Mouse (Mus musculus) neural tube, embryonic 14.5 days (tissue): ENCODE measurements around the gene Sdhaf1. TPM values are rescaled to one million over a fixed set of nuclear protein-coding genes. Genes with fewer than 3 reads are reported as not detected.

ENCODE experiments used
- ATAC-seq: fragments of 200-750 bp; cut with Nextera tagmentation; 2 replicates; pipeline ENCODE4 v1.8.0; 2017; ENCODE audit warnings: low read depth, mild to moderate bottlenecking, moderate TSS enrichment, moderate library complexity
- H3K27ac ChIP-seq: fragments of 300-500 bp; sonication (generic); 2 replicates; pipeline ENCODE4 v1.5.1; 2014; ENCODE audit warnings: low read depth, mild to moderate bottlenecking, control low read depth, low read length, moderate library complexity, mixed read lengths
- H3K27me3 ChIP-seq: fragments of 300-500 bp; sonication (generic); 2 replicates; pipeline ENCODE4 v1.6.1; 2014; ENCODE audit warnings: low read length; ENCODE audit not compliant: control insufficient read depth, insufficient read depth
- H3K36me3 ChIP-seq: fragments of 300-500 bp; sonication (generic); 2 replicates; pipeline ENCODE4 v1.6.1; 2014; ENCODE audit warnings: low read length, mixed read lengths; ENCODE audit not compliant: control insufficient read depth, insufficient read depth
- H3K4me1 ChIP-seq: fragments of 300-500 bp; sonication (generic); 2 replicates; pipeline ENCODE4 v1.6.1; 2014; ENCODE audit warnings: low read length; ENCODE audit not compliant: control insufficient read depth, insufficient read depth
- H3K4me2 ChIP-seq: fragments of 300-500 bp; sonication (generic); 2 replicates; pipeline ENCODE4 v1.6.1; 2014; ENCODE audit warnings: mild to moderate bottlenecking, low read depth, low read length, control low read depth
- H3K4me3 ChIP-seq: fragments of 300-500 bp; sonication (generic); 2 replicates; pipeline ENCODE4 v1.5.1; 2014; ENCODE audit warnings: low read depth, low read length, control low read depth, mixed read lengths
- H3K9ac ChIP-seq: fragments of 300-500 bp; sonication (generic); replicated peaks from 2 replicates; pipeline ENCODE4 v1.6.1; 2014; ENCODE audit warnings: low read depth, mild to moderate bottlenecking, control low read depth, low read length, mixed read lengths
- H3K9me3 ChIP-seq: fragments of 300-500 bp; sonication (generic); 2 replicates; pipeline ENCODE4 v1.6.1; 2016; ENCODE audit warnings: low read length; ENCODE audit not compliant: control insufficient read depth
- WGBS: fragments of 180-500 bp; shearing (Covaris S2); extraction: QIAGEN DNeasy Blood & Tissue Kit; methylation state at CpG from one replicate; pipeline ENCODE4 v1.1.7; 2014; 5-methylcytosine and 5-hydroxymethylcytosine counted together
- polyA plus RNA-seq: library from polyadenylated mRNA; unstranded; fragments of >200 nt; fragmentation: Nextera tagmentation; extraction: Ambion mirVana; gene quantifications from 2 replicates; pipeline ENCODE4 v1.2.1, GENCODE M21; 2014

Sdhaf1 gene
- polyA plus RNA-seq, 1 experiment from 2014 or later = 16.3 TPM

DNA sequence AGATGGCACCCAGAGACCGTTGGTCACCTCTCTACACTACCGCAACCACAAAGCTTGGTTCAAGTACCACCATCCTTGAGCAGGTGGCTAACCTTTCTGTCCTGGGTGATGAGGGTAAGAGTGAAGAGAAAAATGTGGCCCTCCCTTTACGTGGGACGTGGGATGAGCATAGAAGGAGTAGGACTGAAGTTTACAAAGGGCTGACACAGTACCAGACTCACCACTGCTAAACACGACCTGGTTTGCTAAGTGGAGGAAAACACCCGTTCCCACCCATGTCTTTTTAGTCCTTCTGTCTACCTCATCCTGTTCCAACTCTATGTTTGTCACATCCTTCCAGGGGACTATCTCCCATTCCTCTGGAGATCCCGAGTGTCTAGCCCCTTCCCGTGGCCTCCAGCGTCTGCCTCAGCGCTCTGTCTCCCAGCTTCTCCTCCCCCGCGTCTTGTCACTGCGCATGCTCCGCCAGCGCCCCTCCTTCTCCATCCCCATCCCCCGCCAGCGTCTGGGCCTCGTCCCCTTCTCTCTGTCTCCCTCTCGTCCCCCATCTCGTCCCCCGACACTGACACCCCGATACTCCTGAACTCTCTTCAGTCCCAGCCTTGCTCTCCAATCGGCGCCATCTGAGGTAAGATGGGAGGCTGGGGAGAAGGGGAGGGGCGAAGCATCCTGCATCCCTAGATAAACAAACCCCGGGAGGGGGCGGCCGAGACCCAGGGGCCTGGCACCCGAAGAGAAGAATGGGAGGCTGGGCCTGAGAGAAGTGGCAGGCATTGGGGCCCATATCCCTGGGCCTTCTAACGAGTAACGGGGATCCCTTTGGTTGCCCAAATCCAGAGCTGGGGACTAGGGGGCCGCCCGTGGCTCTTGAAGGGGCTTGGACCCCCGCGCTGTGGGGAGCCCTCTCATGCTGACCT is 32.2 kb downstream of the Sdhaf1 start, which contains the start of gene Clip3:
Gene Clip3, plus strand, starts transcription at position 514 of the 917 bp plus-strand sequence.
- ATAC-seq = peak; percentile 89
- 8% methylated on average over 35 of the region's 35 CpGs for WGBS

DNA sequence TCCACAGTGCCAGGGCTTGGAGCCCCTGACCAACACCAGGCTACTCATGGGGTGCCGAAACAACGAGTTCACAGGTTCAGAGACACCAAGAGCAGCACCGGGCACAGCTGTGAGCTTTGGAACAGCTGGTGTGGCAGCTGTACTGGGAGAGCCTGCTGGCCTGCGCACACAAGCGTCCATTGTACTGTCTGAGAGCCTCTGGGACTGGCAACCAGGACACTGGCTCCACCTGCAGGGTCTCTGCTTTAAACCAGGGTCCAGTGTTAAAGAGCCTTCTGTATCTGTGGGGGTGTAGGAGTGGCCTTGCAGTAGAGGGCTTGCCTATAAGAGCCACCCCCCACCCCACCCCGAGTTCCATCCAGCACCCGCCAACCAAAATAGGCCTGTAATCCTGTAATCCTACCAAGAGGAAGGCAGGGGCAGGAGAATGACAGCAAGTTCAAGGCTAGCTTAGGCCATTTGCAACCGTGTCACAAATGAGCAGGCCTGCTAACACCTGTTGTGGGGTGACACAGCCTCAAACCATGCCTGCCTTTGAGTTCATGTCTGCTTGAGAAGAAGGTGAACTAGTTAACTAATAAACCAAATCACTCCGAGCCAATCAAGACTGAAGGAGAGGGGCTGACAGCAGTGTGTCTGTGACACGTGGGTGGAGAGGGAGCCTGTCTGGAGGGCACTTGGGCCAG is 33.8 kb downstream of the Sdhaf1 start:
- Histone ChIP-seq H3K27me3 (no peaks in the 10 kb centered on the region), H3K4me2 (no peak overlapping the region), H3K36me3 (peaks cover 9% of the 10 kb centered on the region), H3K9me3 (no peaks in the 10 kb centered on the region), H3K4me3 (no peak overlapping the region), H3K27ac (no peak overlapping the region), H3K4me1 (peaks cover 19% of the 10 kb centered on the region), H3K9ac (no peak overlapping the region)
- peak; percentile 16; the same call in 1 of the 2 replicates for ATAC-seq
- 56% methylated on average over 10 of the region's 10 CpGs for WGBS

More for the DNA sequence above, 32.2 kb downstream of the Sdhaf1 start, which contains the start of gene Clip3:
- Histone ChIP-seq H3K27me3 (no peaks in the 10 kb centered on the region), H3K9me3 (no peaks in the 10 kb centered on the region), H3K27ac (peak within 1 kb of the TSS; percentile 72), H3K36me3 (peaks cover 16% of the 10 kb centered on the region), H3K4me2 (peak within 1 kb of the TSS; percentile 93), H3K9ac (peak within 1 kb of the TSS; percentile 95), H3K4me3 (peak within 1 kb of the TSS; percentile 94), H3K4me1 (peaks cover 19% of the 10 kb centered on the region)

DNA sequence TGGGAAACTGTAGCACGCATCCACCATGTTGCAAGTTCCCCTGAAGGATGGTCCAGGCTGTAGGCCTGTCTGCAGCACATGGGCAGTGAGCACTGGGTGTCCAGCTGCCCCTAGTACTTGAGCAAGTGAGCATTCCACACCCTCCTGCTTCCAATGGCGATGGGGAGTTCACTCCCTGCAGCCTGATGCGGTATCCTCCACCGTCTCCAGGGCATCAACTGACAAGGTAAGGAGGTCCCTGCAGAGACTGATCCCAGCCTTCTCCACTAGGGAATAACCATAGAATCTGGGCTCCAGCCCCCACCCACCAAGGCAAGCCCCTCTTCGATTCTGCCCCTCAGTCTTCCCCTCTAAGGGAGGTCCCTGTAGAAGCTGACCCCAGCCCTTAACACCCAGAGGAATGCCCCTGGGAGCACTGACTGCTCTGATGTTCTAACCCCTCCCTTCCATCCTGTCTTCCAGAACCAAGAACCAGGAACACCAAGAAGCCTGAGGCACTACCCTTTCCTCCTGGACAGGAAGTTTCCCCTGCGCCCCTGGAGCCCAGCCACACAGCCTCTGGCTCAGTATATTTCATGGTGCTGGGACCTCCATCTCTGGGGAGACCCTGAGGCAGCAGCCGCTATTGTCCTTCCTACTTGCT is 34.5 kb downstream of the Sdhaf1 start:
- WGBS = 61% methylated on average over 7 of the region's 7 CpGs
- Histone ChIP-seq H3K9me3 (no peaks in the 10 kb centered on the region), H3K4me2 (no peak overlapping the region), H3K27me3 (no peaks in the 10 kb centered on the region), H3K36me3 (peaks cover 6% of the 10 kb centered on the region), H3K4me1 (peaks cover 15% of the 10 kb centered on the region), H3K4me3 (no peak overlapping the region), H3K27ac (no peak overlapping the region), H3K9ac (no peak overlapping the region)
- no peak for ATAC-seq

DNA sequence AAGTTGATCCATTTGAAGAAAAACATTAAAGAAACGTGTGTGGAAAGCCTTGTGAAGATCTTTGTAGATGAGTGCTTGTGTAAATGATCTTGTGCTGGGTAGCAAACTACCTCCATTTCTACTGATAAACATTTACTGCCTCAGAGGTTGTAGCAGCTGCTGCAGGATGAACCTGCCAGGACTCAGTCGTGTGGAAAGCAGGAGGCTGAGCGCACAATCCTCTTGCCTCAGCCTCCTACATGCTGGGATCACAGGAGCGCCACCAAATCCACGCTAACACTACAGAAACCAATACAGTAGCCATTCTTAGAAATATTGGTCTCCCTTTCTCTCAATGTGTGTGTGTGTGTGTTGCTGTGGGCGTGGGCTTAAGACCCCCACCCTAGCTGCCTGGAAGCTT is 35.6 kb downstream of the Sdhaf1 start:
- no peaks in the 10 kb centered on the region for H3K9me3 ChIP-seq
- no peak overlapping the region for H3K27ac ChIP-seq
- H3K9ac ChIP-seq = no peak overlapping the region
- ATAC-seq = no peak
- peaks cover 9% of the 10 kb centered on the region for H3K4me1 ChIP-seq
- no peak overlapping the region for H3K4me3 ChIP-seq
- no peaks in the 10 kb centered on the region for H3K36me3 ChIP-seq
- H3K27me3 ChIP-seq = no peaks in the 10 kb centered on the region
- 67% methylated on average over 6 of the region's 6 CpGs for WGBS
- no peak overlapping the region for H3K4me2 ChIP-seq

DNA sequence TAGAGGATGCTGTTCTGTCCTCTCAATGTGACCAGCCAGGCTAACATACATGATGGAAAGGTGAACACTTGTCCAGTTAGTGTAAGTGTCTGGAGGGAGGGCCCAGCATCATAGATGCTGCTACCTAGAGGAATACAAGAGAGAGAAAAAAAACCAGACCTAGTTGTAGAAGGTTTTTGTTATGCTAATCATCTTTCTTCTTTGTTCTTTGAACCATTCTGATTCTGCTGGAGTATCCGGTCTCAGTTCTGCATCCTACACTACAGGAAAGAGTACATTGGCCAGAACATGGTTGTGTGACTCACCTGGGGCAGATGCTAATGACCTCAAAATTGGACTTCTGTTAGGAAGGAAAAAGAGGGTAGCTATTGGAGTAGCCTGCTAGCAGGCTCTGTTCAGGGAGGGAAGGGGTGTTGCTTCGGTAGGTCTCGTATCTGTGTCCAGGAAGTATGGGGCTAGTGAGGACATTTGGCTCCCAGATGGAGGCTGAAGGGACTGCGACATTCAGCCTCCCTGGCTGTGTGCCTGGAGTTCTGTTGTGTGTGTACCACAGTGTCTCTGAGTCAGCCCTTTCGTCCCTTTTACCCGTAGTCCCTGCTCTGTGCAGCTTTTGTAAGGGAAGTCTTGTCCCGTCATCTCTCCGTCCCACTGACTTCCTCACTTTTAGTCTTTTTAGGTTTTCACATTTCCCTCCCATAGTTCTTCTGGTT is 36.8 kb downstream of the Sdhaf1 start:
- no peaks in the 10 kb centered on the region for H3K4me1 ChIP-seq
- WGBS = 63% methylated on average over 8 of the region's 8 CpGs
- no peaks in the 10 kb centered on the region for H3K27me3 ChIP-seq
- no peaks in the 10 kb centered on the region for H3K9me3 ChIP-seq
- H3K4me2 ChIP-seq = no peak overlapping the region
- no peak overlapping the region for H3K9ac ChIP-seq
- ATAC-seq = no peak
- H3K36me3 ChIP-seq = no peaks in the 10 kb centered on the region
- H3K27ac ChIP-seq = no peak overlapping the region
- H3K4me3 ChIP-seq = no peak overlapping the region

DNA sequence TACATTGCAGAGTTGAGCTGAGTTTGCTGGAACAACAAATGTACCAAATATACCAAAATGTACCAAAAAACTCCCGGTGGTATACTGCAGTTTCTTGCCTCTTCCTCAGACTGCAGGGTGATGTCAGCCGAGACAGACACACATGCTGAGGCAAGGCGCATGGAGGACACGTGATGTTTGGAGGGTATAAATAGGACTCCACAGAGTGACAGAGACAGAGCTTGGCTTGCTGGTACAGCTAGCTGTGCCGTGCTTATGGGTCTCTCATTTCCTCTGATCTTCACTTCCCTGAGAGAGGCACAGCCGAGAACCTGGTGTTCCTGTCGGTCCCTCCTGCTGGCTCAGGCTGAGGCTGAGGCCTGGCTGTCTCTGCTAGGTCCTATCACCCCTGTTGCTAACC is 41.0 kb downstream of the Sdhaf1 start:
- H3K9ac ChIP-seq = no peak overlapping the region
- H3K27ac ChIP-seq = no peak overlapping the region
- H3K4me2 ChIP-seq = no peak overlapping the region
- H3K27me3 ChIP-seq = no peaks in the 10 kb centered on the region
- H3K9me3 ChIP-seq = no peaks in the 10 kb centered on the region
- no peak overlapping the region for H3K4me3 ChIP-seq
- ATAC-seq = no peak
- 80% methylated on average over 7 of the region's 7 CpGs for whole genome bisulfite sequencing
- 0 out of 2 replicates have a peak, but pooled peaks cover 3% of the 10 kb centered on the region for H3K4me1 ChIP-seq
- no peaks in the 10 kb centered on the region for H3K36me3 ChIP-seq

DNA sequence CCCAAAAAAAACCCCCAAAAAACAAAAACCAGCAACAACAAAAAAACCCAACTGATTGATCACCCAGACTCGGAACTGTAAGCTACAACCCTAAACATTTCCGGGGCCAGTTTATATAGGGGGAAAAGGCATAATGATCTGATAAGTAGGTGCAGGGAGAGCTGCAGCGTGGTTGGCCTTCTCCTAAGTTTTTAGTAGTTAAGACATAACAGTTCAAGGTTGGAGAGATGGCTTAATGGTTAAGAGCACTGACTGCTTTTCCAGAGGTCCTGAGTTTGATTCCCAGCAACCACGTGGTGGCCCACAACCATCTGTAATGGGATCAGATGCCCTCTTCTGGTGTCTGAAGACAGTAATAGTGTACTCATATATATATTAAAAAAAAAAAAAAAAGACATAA is 42.2 kb downstream of the Sdhaf1 start:
- H3K36me3 ChIP-seq = no peaks in the 10 kb centered on the region
- H3K9me3 ChIP-seq = no peaks in the 10 kb centered on the region
- 0 out of 2 replicates have a peak, but pooled peaks cover 3% of the 10 kb centered on the region for H3K4me1 ChIP-seq
- H3K9ac ChIP-seq = no peak overlapping the region
- H3K27ac ChIP-seq = no peak overlapping the region; the same call in 1 of the 2 replicates
- WGBS = 87% methylated on average over 4 of the region's 4 CpGs
- no peak for ATAC-seq
- H3K4me2 ChIP-seq = no peak overlapping the region
- no peak overlapping the region for H3K4me3 ChIP-seq
- no peaks in the 10 kb centered on the region for H3K27me3 ChIP-seq

DNA sequence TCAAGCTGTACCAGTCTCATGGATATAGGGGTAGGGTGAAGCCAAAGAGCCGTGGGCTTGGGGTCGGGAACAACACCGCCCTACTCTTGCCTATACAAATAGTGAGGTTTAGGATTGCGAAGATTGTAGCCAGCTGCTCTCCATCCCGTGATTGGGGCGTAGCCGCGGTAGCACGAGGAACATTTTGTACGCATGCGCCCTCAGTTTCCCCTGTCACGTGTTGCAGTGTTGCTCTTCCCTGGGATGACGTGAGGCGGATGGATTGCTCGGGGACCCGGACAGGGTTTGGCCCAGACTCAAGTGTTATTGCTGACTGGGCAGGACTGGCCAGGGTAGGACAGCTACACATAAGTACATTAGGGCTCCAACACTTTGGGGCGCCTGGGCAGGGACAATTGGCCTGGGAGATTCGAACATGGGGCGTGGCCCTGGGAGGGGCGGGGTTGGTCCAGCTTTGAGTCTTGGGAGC is 43.0 kb downstream of the Sdhaf1 start:
- Histone ChIP-seq H3K27me3 (no peaks in the 10 kb centered on the region), H3K4me3 (peak overlapping the region; percentile 64), H3K36me3 (no peaks in the 10 kb centered on the region), H3K4me1 (0 out of 2 replicates have a peak, but pooled peaks cover 3% of the 10 kb centered on the region), H3K27ac (peak overlapping the region; percentile 88), H3K9me3 (no peaks in the 10 kb centered on the region), H3K4me2 (peak overlapping the region; percentile 72), H3K9ac (peak overlapping the region; percentile 17)
- peak; percentile 91 for ATAC-seq
- WGBS = under 1% methylated on average over 20 of the region's 20 CpGs
